Mouse (Mus musculus) thymus, postnatal 36 days (tissue): ENCODE measurements at regions not wholly inside any gene's neighbourhood (a gene's known extent, or its start where the extent isn't known, plus 50 kb on each side); places are given as distances from the start of the nearest gene placed in this dataset.

ENCODE experiments used
- DNase-seq, 2 experiments: peaks; one replicate each; pipeline ENCODE4 v3.0.0; 2022; ENCODE audit warnings: mixed read lengths in 2 of 2

DNA sequence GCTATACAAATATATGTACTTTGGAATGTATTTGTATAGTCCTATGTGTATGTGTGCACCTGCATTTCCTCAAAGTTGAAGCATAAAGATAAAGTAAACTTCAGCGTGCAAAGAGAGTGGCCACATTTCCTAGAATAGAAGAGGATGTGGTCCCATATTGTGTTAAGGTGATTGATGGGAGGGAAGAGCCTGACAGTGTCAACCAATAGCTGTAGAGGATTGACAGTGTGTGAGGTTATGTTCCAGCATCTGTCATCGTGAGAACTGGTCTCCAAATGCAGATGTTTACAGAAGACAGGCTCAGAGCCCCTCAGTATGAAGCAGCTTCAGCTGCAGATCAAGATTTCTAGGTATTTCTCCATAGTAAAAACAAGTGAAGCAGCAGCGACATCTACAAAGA lies 1114.5 kb downstream of the Gsdmc2 start:
- DNase-seq: no peak

DNA sequence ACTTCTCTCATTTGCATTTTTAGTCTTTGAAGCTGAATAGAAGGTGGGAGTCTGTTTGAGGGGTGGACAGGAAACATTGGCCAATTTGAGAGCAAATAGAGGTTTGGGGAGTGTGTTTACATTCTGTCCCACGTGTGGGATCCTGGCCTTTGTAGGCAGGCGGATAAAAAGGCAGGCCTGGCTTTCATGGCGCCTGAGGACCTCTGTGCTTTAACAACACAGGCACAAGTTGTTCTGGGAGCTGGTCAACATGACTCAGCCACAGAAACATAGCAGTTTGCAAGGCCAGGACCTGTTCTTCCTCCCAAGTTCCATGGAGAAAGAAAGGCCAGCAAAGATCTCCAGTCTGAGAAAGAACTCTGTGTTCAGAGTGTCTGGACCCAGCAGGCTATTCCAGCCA lies 1130.7 kb downstream of the Gsdmc2 start:
- DNase-seq: no peak

DNA sequence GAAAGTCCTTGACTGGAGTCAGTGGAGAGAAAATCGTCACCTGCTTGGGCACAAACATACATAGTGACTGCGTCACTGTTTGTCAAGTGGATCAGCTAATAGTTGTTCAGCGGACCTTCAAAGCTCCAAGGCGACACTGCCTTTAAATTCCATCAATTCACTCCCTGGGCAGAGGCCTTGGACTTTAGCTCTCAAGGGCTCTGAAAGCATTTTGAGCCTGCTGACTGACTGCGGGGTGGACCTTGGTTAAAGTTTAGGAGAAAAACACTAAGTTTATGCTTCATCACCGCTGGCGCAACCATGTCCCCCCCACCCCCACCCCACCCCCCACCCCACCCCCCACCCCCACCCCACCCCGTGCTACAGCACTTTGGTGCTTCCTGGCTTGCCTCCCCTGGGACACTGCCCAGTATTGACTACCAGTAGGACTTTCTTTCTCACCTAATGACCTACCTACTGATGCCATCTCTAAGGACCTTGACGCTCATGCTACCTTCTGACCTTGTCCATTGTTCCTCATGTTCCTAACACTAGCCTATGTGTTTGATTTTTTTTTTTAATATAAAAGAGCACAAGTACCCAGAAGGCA lies 1132.3 kb downstream of the Gsdmc2 start:
- no peak for DNase-seq

DNA sequence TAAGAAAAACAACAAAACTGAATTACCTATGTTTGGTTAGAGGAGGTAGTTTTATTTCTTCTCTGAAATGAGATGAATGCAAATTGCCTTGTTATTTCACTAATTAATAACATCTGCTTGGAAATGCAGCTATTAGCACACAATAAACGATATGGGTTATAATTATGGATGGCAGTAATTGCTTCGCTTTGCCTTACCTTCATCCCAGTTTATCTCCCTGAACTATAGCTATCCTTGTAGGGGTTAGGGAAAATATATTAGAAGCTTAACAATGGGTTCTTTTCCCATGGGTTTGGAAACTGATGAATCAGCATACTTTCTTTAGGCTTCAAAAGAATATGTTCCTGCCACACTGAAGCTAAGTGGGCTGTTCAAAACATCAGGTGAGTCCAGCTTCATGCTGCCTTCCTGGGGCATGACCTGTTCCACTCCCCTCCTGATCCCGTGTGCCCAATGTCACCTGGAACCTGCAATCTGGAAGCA lies 1132.9 kb downstream of the Gsdmc2 start:
- DNase-seq: no peak

DNA sequence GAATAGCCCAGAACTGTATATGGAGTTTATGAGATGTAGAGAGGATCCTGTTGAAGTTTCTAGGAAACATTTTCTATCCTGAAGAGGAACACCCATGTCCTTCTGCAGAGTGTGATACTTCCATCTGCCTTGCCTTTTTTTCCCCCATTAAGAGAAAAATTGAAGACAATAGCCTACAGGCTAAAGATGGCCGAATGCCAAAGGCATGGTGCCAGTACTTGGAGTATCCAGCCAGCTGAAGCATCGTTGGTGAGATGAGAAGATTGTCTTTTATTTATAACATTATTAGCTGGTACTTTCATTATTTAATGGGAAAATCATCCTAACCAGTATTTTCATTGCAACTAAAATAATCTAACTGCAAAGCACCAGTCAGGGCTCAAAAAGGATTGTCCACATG lies 1135.4 kb downstream of the Gsdmc2 start:
- DNase-seq: no peak

- DNase-seq: no peak
Measured at GRCm38 (mm10) chr15:62698559-62698958, 1146.4 kb downstream of the Gsdmc2 start.

DNA sequence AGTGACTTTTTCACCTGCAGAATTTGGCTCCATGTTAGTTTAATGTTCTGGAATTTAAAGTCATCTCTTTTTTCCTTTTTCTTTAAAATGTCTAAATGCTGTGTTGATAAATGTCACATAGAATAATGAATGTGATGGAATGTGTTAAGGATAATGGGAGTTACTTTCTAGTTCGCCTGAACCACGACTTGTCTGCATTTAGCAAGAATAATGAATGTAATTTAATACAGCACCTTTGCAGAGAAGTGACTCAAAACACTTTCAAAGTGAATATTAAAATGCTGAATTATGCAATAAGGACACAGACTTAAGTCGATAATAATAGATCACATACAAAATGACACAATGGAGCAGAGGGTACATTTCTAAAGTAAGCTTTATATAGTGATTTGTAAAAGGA lies 1150.2 kb downstream of the Gsdmc2 start:
- DNase-seq: no peak

GRCm38 (mm10) chr15:62693671-62694070 lies 1151.3 kb downstream of the Gsdmc2 start:
- DNase-seq: no peak

DNA sequence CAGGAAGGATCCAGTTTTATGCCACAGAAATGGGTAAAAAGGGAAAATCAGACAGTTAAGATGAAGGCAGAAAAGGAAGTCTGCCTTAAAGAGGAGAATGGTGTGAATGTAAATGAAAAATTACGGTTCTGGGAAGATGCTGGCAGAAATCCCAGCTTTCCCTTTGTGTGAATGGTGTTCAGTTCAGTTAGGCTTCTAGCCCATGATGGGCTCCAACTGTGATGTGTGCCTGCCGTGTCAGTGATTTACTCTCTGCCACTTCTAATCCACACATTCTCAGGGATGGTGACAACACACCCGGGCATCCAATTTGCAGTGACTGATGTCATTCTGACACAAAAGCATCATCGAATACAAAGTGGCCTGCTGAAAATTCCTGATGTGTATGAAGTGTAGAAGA lies 1171.6 kb downstream of the Gsdmc2 start:
- DNase-seq: no peak

DNA sequence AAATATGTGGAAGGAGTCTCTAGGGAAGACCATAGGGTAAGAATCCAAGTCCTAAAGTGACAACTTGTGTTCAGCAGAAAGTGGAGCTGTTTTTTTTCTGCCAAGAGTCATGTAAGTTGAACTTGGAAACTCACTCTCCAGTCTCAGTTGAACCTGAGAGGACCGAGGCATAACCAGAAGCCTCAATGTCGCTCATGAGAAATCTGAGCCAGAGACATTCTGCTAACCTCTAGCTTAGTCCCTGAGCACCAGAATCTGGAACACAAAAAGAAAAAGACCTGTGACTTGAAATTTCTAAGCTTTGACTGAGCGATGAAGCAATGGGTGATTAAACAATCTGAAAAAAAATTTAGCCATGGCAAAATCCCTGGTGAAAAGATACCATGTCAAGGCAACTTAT lies 1175.0 kb downstream of the Gsdmc2 start:
- DNase-seq: no peak

DNA sequence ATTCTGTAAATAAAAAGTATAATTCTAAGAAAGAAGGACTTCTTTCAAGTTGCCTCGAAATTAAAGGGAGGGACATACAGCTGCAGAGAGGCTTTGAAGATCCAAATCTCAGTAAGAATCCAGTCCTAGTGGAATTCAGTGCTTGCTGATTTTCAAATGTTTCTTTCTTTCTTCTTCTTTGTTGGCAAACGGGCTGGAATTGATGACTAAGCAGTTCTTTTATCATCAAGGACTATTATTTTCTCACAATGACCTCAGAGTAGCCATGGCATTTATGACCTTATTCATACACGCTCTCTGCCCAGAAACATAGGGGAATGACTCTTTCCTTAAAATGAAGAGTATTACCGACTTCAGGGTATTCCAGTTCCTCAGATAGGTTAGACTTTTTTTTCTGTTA lies 1185.9 kb downstream of the Gsdmc2 start:
- DNase-seq: no peak

DNA sequence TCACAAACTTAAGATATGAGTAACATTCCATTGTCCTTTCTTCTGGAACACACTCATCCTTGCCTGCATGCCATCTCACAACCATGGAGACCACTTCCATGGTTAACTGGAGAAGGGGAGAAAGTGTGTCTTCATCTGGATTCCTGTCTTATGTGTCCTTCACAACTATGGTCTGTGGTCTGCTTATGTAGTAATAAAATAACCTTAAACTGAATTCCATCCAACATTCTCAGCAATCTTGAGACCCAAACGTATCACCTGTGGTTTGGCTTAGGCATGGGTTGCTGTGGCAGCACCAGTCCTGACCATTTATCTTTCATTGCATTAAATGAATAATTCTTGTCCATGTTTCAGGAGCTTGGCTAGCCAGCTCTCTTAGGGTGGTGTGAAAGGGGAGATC lies 1186.3 kb downstream of the Gsdmc2 start:
- no peak for DNase-seq

DNA sequence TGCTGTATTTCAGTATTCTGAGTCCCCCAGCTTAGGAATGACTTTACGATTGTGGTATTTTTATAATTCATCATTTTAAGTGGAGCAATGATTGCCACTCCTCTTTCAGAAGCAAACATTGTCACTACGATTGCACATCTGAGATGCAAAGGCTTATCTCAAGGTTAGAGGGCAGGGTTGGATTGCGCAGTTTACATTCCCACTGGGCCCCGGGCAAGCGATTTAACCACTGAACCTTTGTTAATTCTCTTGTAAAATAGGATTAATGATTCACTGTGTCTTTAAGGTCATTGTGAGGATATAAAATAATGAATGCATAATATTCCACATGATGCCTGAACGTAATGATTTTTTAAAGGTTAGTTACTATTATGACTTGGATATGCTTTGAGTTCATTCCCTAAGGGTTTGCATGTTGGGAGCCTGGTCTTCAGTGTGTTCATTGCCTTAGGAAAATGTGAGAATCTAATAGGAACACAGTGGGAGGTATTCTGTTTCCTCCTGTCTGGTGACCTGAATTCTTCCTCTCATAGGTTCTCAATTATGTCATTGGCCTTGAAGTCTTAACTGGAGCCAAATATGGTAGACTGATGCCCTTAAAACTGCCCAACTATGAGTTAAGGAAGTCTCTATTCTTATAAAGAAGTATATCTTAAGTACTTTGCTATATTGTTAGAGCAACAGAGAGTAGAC lies 1198.4 kb downstream of the Gsdmc2 start:
- DNase-seq: no peak

- DNase-seq: no peak
Measured at GRCm38 (mm10) chr15:62644744-62645143, 1200.2 kb downstream of the Gsdmc2 start.

DNA sequence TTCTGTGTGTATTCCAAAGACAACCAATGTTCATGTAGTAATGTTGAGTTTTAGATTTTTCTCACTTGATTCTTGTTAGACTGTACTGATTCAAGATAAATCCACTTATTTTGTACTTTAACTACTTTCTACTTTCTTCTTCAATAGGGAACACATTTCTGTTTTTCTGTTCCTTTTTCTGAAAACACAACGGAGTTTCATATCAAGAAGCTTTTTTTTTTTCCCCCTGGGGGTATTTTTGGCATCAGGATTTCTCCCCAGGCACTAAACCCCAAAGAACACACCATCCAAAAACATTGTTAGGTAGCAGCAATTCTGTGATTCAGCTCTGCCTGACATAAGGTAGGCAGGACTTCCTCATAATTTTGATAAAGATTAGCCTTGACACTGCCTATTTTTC lies 1200.7 kb downstream of the Gsdmc2 start:
- no peak for DNase-seq

DNA sequence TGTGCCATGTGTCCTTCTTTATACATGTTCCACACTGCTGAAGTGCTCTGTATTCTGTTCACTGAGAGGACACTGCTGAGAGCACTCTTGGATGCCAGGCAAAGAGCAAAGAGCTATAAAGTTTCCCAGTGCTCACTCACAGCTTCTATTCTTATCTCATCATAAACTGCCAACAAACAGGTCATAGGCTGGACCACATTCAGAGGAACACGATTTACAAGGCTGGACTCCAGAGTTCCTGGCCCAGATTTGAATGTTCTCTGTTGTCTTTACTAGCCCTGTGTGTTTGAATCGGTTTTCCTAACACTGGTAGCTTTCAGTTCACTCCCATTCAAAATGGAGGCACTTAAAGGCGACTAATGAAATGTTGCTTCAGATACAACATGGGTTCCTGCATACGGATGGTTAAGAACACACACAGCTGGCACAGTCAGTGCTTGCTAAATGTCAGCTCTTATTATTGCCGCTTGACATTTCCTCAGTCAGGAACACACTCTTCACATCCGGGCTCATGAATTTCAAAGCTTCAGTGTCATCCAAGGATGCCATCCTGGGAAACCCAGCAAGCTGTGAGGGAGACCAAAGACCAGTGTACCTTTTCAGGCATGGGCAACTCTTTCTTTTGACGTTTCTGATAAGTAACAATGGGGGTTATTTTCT lies 1203.8 kb downstream of the Gsdmc2 start:
- no peak for DNase-seq

DNA sequence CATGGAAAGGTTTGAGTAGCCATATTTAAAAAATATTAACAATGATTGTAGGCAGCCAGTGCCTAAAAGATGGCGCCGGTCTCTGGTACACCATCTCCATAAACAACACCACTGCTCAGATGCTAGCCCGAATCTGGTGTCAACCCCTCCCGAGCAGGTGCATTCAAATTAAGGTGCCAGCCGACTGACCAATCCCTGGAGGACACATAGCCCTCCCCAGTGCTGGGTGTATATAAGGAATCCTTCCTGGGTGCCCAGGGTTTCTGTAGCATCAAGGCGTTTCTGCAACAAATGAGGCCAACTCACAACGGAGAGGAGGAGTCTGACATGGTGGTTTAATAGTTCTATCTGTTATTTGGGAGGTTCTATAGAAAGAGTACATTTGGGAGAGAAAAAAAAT lies 1219.6 kb downstream of the Gsdmc2 start:
- DNase-seq: no peak

GRCm38 (mm10) chr15:62616042-62616441 lies 1228.9 kb downstream of the Gsdmc2 start:
- DNase-seq: no peak

GRCm38 (mm10) chr15:62596735-62597134 lies 1248.2 kb downstream of the Gsdmc2 start:
- DNase-seq: no peak

GRCm38 (mm10) chr15:62588580-62588979 lies 1256.4 kb downstream of the Gsdmc2 start:
- DNase-seq: no peak

DNA sequence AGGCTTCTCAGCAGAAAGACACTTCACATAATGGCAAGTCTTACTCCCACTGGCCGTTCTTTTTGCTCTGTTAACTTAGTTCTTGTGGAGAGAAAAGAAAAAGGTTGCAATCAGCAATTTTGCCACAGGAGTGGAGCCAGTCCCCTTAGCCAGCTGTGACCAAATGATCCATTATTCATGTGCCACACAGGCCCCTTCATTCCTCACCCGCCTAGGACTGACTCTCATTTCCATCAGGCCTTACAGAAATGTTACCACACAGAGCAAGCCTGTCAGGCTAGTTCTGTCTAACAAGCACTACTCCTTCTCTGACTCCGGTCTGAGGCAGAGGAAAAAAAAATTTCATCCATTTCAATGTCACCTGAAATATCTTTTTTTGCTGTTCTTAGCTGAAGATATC lies 1266.2 kb downstream of the Gsdmc2 start:
- DNase-seq: no peak

- no peak for DNase-seq
Measured at GRCm38 (mm10) chr15:62575791-62576190, 1269.2 kb downstream of the Gsdmc2 start.

GRCm38 (mm10) chr15:62571803-62572202 lies 1273.2 kb downstream of the Gsdmc2 start:
- no peak for DNase-seq
